Mouse (Mus musculus) liver, adult 2 months (tissue): ENCODE results near the gene Zfp942. TPM values are rescaled to one million over a fixed set of nuclear protein-coding genes. Genes with fewer than 3 reads are reported as not detected.
"Not testable (repeated sequence)": the region's sequence is repeated elsewhere in the genome, so short reads cannot be mapped to it uniquely, and the experiment has no call there.

Source experiments
- DNase-seq: peaks from one replicate; pipeline ENCODE4 v3.0.0-alpha.2; 2011; ENCODE audit warnings: low read depth, low spot score; ENCODE audit errors: extremely low read depth
- H3K27ac ChIP-seq: fragments of 200-500 bp; replicated peaks from 2 replicates; pipeline ENCODE4 v1.5.1; 2012; ENCODE audit warnings: low read depth, mild to moderate bottlenecking, control low read depth, inconsistent platforms, low read length; ENCODE audit not compliant: insufficient read depth
- H3K27me3 ChIP-seq: fragments of 200-500 bp; 2 replicates; pipeline ENCODE4 v1.6.1; 2012; ENCODE audit warnings: mild to moderate bottlenecking, moderate library complexity, low read length, inconsistent platforms; ENCODE audit not compliant: control insufficient read depth, insufficient read depth
- H3K36me3 ChIP-seq: fragments of 200-500 bp; 2 replicates; pipeline ENCODE4 v1.6.1; 2012; ENCODE audit warnings: low read length, inconsistent platforms; ENCODE audit not compliant: control insufficient read depth, insufficient read depth
- H3K4me1 ChIP-seq: fragments of 200-500 bp; 2 replicates; pipeline ENCODE4 v1.6.1; 2011; ENCODE audit warnings: low read length; ENCODE audit not compliant: control insufficient read depth, insufficient read depth
- H3K4me3 ChIP-seq: fragments of 200-500 bp; 2 replicates; pipeline ENCODE4 v1.5.1; 2011; ENCODE audit warnings: low read depth, mild to moderate bottlenecking, control low read depth, low read length, moderate library complexity; ENCODE audit not compliant: insufficient read depth
- H3K79me2 ChIP-seq: fragments of 200-500 bp; 2 replicates; pipeline ENCODE4 v1.6.1; 2012; ENCODE audit warnings: inconsistent platforms, mild to moderate bottlenecking, low read length, moderate library complexity; ENCODE audit not compliant: control insufficient read depth, insufficient read depth
- H3K9ac ChIP-seq: fragments of 200-500 bp; 2 replicates; pipeline ENCODE4 v1.6.1; 2012; ENCODE audit warnings: low read depth, mild to moderate bottlenecking, control low read depth, inconsistent platforms, low read length
- CTCF ChIP-seq: fragments of 200-500 bp; IDR thresholded peaks from 2 replicates; pipeline ENCODE4 v1.5.1; 2011; ENCODE audit warnings: low read depth, low read length, control low read depth
- POLR2A ChIP-seq: fragments of 200-500 bp; IDR thresholded peaks from 2 replicates; pipeline ENCODE4 v1.6.1; 2011; ENCODE audit warnings: low read length, control low read depth; ENCODE audit not compliant: insufficient read depth; ENCODE audit errors: extremely low read depth
- WGBS: fragments of 180-500 bp; shearing (Covaris S2); methylation state at CpG from one replicate; pipeline ENCODE4 v1.1.7; 2018; 5-methylcytosine and 5-hydroxymethylcytosine counted together
- polyA plus RNA-seq: library from polyadenylated mRNA; depleted of rRNA; stranded (reverse); fragments of >200 nt; gene quantifications from 2 replicates; pipeline ENCODE4 v1.2.3, GENCODE M21; 2012; rRNA removed
- total RNA-seq: library from RNA; depleted of rRNA; stranded (reverse); fragments of >200 nt; gene quantifications from 2 replicates; pipeline ENCODE4 v1.2.3, GENCODE M21; 2014; rRNA removed

Zfp942 gene
- total RNA-seq (10.6 and 15.2 TPM in 2 replicates), polyA plus RNA-seq (1.2 and 1.7 TPM in 2 replicates)

GRCm38 (mm10) chr17:21962107-21962907 lies at the start of gene Zfp942, which contains the start of gene Zfp943:
Zfp942 (minus strand) TSS chr17:21962464.
Zfp943 (plus strand) TSS chr17:21962552.
- H3K36me3 ChIP-seq, H3K27me3 ChIP-seq, H3K4me1 ChIP-seq: not testable (repeated sequence)
- WGBS = under 1% methylated on average over 45 of the region's 55 CpGs
- Histone ChIP-seq H3K27ac (peak within 1 kb of the TSS; percentile 96), H3K79me2 (peaks cover 10% of the 10 kb centered on the region; the same call in 1 of the 2 replicates), H3K9ac (peak within 1 kb of the TSS; percentile 87), H3K4me3 (peak within 1 kb of the TSS; percentile 74)
- TF ChIP-seq POLR2A = 0 out of 2 replicates have a peak, but pooled peaks have one; percentile 25
- peak; percentile 76 for DNase-seq

GRCm38 (mm10) chr17:21963302-21963701 lies 1.0 kb upstream of the Zfp942 start:
- no peak for TF ChIP-seq POLR2A
- TF ChIP-seq CTCF = no peak
- peaks cover 17% of the 10 kb centered on the region; the same call in 1 of the 2 replicates for H3K79me2 ChIP-seq
- no peaks in the 10 kb centered on the region for H3K27me3 ChIP-seq
- H3K9ac ChIP-seq = no peak overlapping the region
- no peak overlapping the region for H3K27ac ChIP-seq
- H3K4me1 ChIP-seq = peaks cover 6% of the 10 kb centered on the region; the same call in 1 of the 2 replicates
- H3K36me3 ChIP-seq = no peaks in the 10 kb centered on the region; the same call in 1 of the 2 replicates
- no peak for DNase-seq
- peak overlapping the region; percentile 46; the same call in 1 of the 2 replicates for H3K4me3 ChIP-seq
- WGBS = 36% methylated on average over 4 of the region's 4 CpGs

- Histone ChIP-seq H3K9ac (peak within 1 kb of the TSS; percentile 57), H3K4me3 (peak within 1 kb of the TSS; percentile 73)
- not testable (repeated sequence) for H3K79me2 ChIP-seq, H3K27ac ChIP-seq, H3K4me1 ChIP-seq, H3K27me3 ChIP-seq, H3K36me3 ChIP-seq
- peak; percentile 74 for DNase-seq
- TF ChIP-seq POLR2A = 0 out of 2 replicates have a peak, but pooled peaks have one; percentile 14
- 1% methylated on average over 24 of the region's 24 CpGs for WGBS
Observed at GRCm38 (mm10) chr17:21909456-21910052, 52.7 kb downstream of the Zfp942 start, which contains the start of gene Zfp995. Zfp995 (minus strand) TSS chr17:21909926.

DNA sequence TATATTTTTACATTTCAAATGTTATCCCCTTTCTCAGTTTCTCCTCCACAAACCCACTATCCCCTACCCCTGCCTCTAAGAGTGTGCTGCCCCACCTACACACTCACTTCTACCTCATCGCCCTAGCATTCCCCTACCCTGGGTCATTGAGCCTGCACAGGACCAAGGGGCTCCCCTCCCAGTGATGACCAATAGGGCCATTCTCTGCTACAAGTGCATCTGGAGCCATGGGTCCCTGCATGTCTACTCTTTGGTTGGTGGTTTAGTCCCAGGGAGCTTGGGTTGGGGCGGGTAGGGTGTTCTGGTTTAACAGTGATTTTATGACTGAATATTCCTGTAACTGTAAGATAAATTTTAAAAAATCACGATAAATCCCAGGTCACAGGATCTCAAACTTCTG lies 53.2 kb downstream of the Zfp942 start:
- Histone ChIP-seq H3K4me3 (peak overlapping the region; percentile 73), H3K27ac (no peak overlapping the region), H3K36me3 (peaks cover 2% of the 10 kb centered on the region; the same call in 1 of the 2 replicates), H3K4me1 (no peaks in the 10 kb centered on the region), H3K79me2 (no peaks in the 10 kb centered on the region), H3K9ac (peak overlapping the region; percentile 57; the same call in 1 of the 2 replicates), H3K27me3 (no peaks in the 10 kb centered on the region)
- 13% methylated on average over 3 of the region's 3 CpGs for WGBS
- TF ChIP-seq CTCF (no peak), POLR2A (no peak)
- DNase-seq = peak; percentile 5

Other genes starting within 250 kb of the Zfp942 start
- gene Zfp229, start 231.7 kb downstream of the Zfp942 start, total RNA-seq = 4.1 and 7.2 TPM in 2 replicates
- 1.6 and 2.4 TPM in 2 replicates for gene Zfp229, start 231.7 kb downstream of the Zfp942 start, polyA plus RNA-seq
- gene Zfp820, start 116.7 kb downstream of the Zfp942 start, total RNA-seq = 2.7 and 3.6 TPM in 2 replicates
- gene Zfp820, start 116.7 kb downstream of the Zfp942 start, polyA plus RNA-seq = 0.19 and 0.20 TPM in 2 replicates
- gene Zfp995, start 52.5 kb downstream of the Zfp942 start, total RNA-seq = 4.0 and 4.8 TPM in 2 replicates
- gene Zfp995, start 52.5 kb downstream of the Zfp942 start, polyA plus RNA-seq = 0.19 and 0.32 TPM in 2 replicates
- 9.7 and 11.5 TPM in 2 replicates for gene Zfp943, start 88 bp upstream of the Zfp942 start, total RNA-seq
- 2.6 and 2.7 TPM in 2 replicates for gene Zfp943, start 88 bp upstream of the Zfp942 start, polyA plus RNA-seq
- 1.3 and 1.4 TPM in 2 replicates for gene Zfp947, start 203.7 kb upstream of the Zfp942 start, total RNA-seq
- 0.07 and 0.15 TPM in 2 replicates for gene Zfp947, start 203.7 kb upstream of the Zfp942 start, polyA plus RNA-seq